8 mouse cellular contexts compared by ENCODE assay signal in the genomic region with DNA sequence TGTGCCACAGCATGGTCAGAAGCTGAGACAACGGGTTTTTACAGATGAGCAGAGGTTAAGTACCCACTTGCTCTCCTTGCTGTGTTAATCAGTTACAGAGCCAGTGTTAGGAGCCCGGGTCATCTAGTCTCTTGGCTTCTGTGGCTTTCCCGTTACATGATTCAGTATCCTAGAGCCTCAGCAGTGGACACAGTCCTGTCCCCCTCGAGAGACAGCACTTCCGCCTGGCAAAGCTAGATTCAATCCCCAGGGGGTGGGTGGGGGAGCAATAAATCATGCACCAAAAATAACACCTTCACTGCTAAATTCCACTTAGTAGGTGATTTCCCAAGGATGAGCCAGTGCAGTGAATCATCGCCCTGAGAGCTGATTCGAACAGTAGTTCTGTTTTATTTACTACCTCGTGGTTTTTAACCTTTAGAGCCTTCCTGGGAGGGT. TPM values are rescaled to one million over a fixed set of nuclear protein-coding genes. Genes with fewer than 3 reads are reported as not detected.
A peak's percentile ranks its signal among the peaks of the same experiment; 100 is the strongest.
DNase-seq lines count a peak whose midpoint lies in the region; ATAC-seq and TF ChIP-seq lines count a peak whose summit lies in the region.

No protein-coding gene starts in this region.

- TF ChIP-seq POLR2A in MEL (IDR thresholded peaks at IDR 0.05; ENCODE audit: control insufficient read depth in 1 of 2, insufficient read depth in 1 of 2, low read depth in 1 of 2, low read length in 2 of 2, poor library complexity in 1 of 2), result no peak; a peak in 1 of 4 replicates

- H3K36me3 ChIP-seq in MEL (ENCODE audit: control insufficient read depth in 1 of 2, insufficient read depth in 2 of 2, low read length in 2 of 2), result peaks cover 41 to 83% of the 10 kb centered on the region in 2 experiments
- H3K36me3 ChIP-seq in heart, embryonic 15.5 days, result no peaks in the 10 kb centered on the region
- H3K36me3 ChIP-seq in limb, embryonic 13.5 days, result no peaks in the 10 kb centered on the region
- no peaks in the 10 kb centered on the region for H3K36me3 ChIP-seq in midbrain, embryonic 15.5 days (replicated peaks)

- TF ChIP-seq CTCF in MEL (IDR thresholded peaks at IDR 0.05 in 2 of 3, conservative IDR thresholded peaks at IDR 0.05 in 1 of 3; ENCODE audit: control insufficient read depth in 1 of 3, insufficient read depth in 1 of 3, low read depth in 2 of 3, low read length in 3 of 3, poor library complexity in 1 of 3, severe bottlenecking in 1 of 3), result no peak

- peaks cover 45 to 57% of the 10 kb centered on the region in 2 experiments for H3K4me1 ChIP-seq in MEL (ENCODE audit: control insufficient read depth in 1 of 2, insufficient read depth in 2 of 2, low read length in 2 of 2)
- peaks cover 32% of the 10 kb centered on the region for H3K4me1 ChIP-seq in heart, embryonic 15.5 days (replicated peaks)
- H3K4me1 ChIP-seq in limb, embryonic 13.5 days, result peaks cover 31% of the 10 kb centered on the region
- no peaks in the 10 kb centered on the region for H3K4me1 ChIP-seq in midbrain, embryonic 15.5 days

- H3K4me2 ChIP-seq in heart, embryonic 15.5 days, result 0 out of 2 replicates have a peak overlapping the region, but pooled peaks have one; percentile 13
- H3K4me2 ChIP-seq in limb, embryonic 13.5 days (replicated peaks), result no peak overlapping the region
- no peak overlapping the region for H3K4me2 ChIP-seq in midbrain, embryonic 15.5 days

- peaks cover 21% of the 10 kb centered on the region for H3K79me2 ChIP-seq in MEL (ENCODE audit: control insufficient read depth, insufficient read depth, low read length, poor library complexity)

- ATAC-seq in heart, embryonic 15.5 days (replicated peaks; ENCODE audit: insufficient number of reproducible peaks, insufficient read depth, low FRiP score, low read depth), result no peak
- ATAC-seq in limb, embryonic 13.5 days (ENCODE audit: low FRiP score, low read depth), result no peak
- no peak for ATAC-seq in midbrain, embryonic 15.5 days (replicated peaks)

- no peak for TF ChIP-seq EP300 in MEL (IDR thresholded peaks at IDR 0.05; ENCODE audit: low read depth in 1 of 2, low read length in 2 of 2)

- H3K27ac ChIP-seq in MEL (ENCODE audit: control insufficient read depth, low read depth, low read length), result peak overlapping the region; percentile 45
- peak overlapping the region; percentile 45 for H3K27ac ChIP-seq in heart, embryonic 15.5 days
- H3K27ac ChIP-seq in limb, embryonic 13.5 days, result no peak overlapping the region
- no peak overlapping the region for H3K27ac ChIP-seq in midbrain, embryonic 15.5 days

- peak; percentile 83 for DNase-seq in 3T3-L1 (ENCODE audit: low read depth, low spot score)
- DNase-seq in MEL (ENCODE audit: low read depth, low spot score), result no peak
- DNase-seq in T-cell, adult 2 months (ENCODE audit: low spot score), result no peak
- DNase-seq in frontal cortex, postnatal 36 days (ENCODE audit: low spot score in 2 of 2), result no peak
- no peak for DNase-seq in thymus, postnatal 0 days (ENCODE audit: low spot score)

- H3K4me3 ChIP-seq in MEL (ENCODE audit: control insufficient read depth in 1 of 2, insufficient read depth in 1 of 2, low read depth in 2 of 2, low read length in 2 of 2), result no peak overlapping the region
- H3K4me3 ChIP-seq in heart, embryonic 15.5 days, result no peak overlapping the region
- H3K4me3 ChIP-seq in limb, embryonic 13.5 days, result no peak overlapping the region
- H3K4me3 ChIP-seq in midbrain, embryonic 15.5 days, result no peak overlapping the region

- 38% methylated on average over 8 of the region's 8 CpGs for WGBS in heart, embryonic 15.5 days
- whole genome bisulfite sequencing in limb, embryonic 13.5 days, result 13% methylated on average over 8 of the region's 8 CpGs
- 70% methylated on average over 8 of the region's 8 CpGs for WGBS in midbrain, embryonic 15.5 days

- no peaks in the 10 kb centered on the region for H3K27me3 ChIP-seq in MEL (ENCODE audit: control insufficient read depth in 1 of 2, insufficient read depth in 2 of 2, low read length in 2 of 2)
- H3K27me3 ChIP-seq in heart, embryonic 15.5 days, result no peaks in the 10 kb centered on the region
- H3K27me3 ChIP-seq in limb, embryonic 13.5 days, result no peaks in the 10 kb centered on the region
- H3K27me3 ChIP-seq in midbrain, embryonic 15.5 days (replicated peaks), result no peaks in the 10 kb centered on the region

- no peak for TF ChIP-seq RAD21 in MEL (IDR thresholded peaks at IDR 0.05; ENCODE audit: low read depth, low read length)

- H3K9ac ChIP-seq in MEL (ENCODE audit: control insufficient read depth, low read depth, low read length, poor library complexity, severe bottlenecking), result no peak overlapping the region
- H3K9ac ChIP-seq in heart, embryonic 15.5 days, result no peak overlapping the region
- H3K9ac ChIP-seq in limb, embryonic 13.5 days, result peak overlapping the region; percentile 8; the same call in 1 of the 2 replicates
- no peak overlapping the region for H3K9ac ChIP-seq in midbrain, embryonic 15.5 days

- no peaks in the 10 kb centered on the region for H3K9me3 ChIP-seq in MEL (replicated peaks; ENCODE audit: insufficient read depth, low read length)
- H3K9me3 ChIP-seq in heart, embryonic 15.5 days (replicated peaks), result no peaks in the 10 kb centered on the region
- H3K9me3 ChIP-seq in limb, embryonic 13.5 days, result no peaks in the 10 kb centered on the region
- H3K9me3 ChIP-seq in midbrain, embryonic 15.5 days, result no peaks in the 10 kb centered on the region

TF ChIP-seq in MEL, 35 proteins besides CTCF, POLR2A, EP300 and RAD21:
- no peak for TF ChIP-seq POLR2AphosphoS5 (IDR thresholded peaks at IDR 0.05; ENCODE audit: borderline replicate concordance, low read depth, low read length)
- TF ChIP-seq ETS1 (IDR thresholded peaks at IDR 0.05; ENCODE audit: low read depth, low read length), result 0 out of 2 replicates have a peak, but pooled peaks have one; percentile 9
TF ChIP-seq in MEL: peak in this region for 1.

RNA-seq across cellular contexts. Expression of a gene that starts 42.0 kb away (rescaled TPM):
- 36.2 and 39.4 TPM in 2 replicates for total RNA-seq in MEL (2012; rRNA removed)
- 10 to 100 TPM in 1 of 2 experiments, not detected in 1; 56.0 TPM for polyA plus RNA-seq in MEL (2012; ENCODE audit: insufficient read depth in 1 of 2, insufficient read length in 2 of 2, low read depth in 1 of 2, low replicate concordance in 2 of 2, missing spikeins in 1 of 2)
- 15.0 and 16.8 TPM in 2 replicates for polyA plus RNA-seq in heart, embryonic 15.5 days (2015; fragmentation: Nextera tagmentation; extraction: Ambion mirVana)
- polyA plus RNA-seq in limb, embryonic 13.5 days (2015; fragmentation: Nextera tagmentation; extraction: Ambion mirVana), result 34.1 and 36.8 TPM in 2 replicates
- 37.8 and 40.9 TPM in 2 replicates for polyA plus RNA-seq in thymus, postnatal 0 days (2015; fragmentation: Nextera tagmentation; extraction: Ambion mirVana)
- 20.7 and 25.9 TPM in 2 replicates for polyA plus RNA-seq in midbrain, embryonic 15.5 days (2015; fragmentation: Nextera tagmentation; extraction: Ambion mirVana)

Comparison
In these comparisons a context has a peak if more than half of its experiments do, and no peak if none do; other contexts are left out.
1. H3K27ac ChIP-seq: peak in MEL (single experiment) and heart, embryonic 15.5 days (single experiment); none in limb, embryonic 13.5 days (single experiment) and midbrain, embryonic 15.5 days (single experiment).